Mouse (Mus musculus) thymus, postnatal 14 days (tissue): ENCODE data around the gene Rara.

ENCODE experiments used
- DNase-seq: peaks from one replicate; pipeline ENCODE4 v3.0.0; 2021

The Rara gene

DNA sequence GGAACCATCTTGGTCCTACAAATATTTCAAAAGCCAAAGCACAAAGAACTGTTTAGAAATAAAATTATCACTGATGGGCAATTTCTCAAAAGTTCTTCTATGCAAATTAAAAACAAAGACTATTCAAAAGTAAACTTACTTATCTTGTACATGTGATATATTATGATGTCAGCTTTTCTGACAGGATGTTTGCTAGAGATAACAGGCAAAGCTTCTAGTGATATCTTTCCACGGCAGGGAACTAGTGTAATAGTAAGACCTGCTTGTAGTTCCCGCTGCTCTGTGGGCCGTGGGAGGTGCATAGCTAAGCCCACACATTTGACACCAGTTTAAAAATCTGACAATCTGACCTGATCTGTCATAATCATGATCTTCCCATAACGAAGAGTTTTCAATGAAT lies 82.5 kb downstream of the Rara start:
- no peak for DNase-seq

DNA sequence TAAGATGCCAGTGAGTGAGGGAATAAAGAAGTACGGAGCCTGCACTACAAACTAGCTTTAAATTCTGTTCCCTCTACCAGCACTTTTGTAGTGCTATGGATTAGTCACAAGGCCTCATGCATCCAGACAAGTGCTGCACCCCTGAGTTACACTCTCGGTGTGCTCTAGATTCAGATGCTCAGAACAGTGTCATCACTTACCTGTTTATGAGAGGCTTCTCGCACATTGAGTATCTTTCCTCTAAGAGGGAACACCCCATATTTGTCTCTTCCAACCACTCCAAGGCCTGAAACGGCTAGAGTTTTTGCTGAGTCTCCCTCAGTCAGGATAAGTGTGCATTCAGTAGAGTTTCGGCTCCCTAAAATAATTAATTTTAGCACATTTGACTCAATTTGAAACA lies 83.1 kb downstream of the Rara start:
- DNase-seq: no peak

DNA sequence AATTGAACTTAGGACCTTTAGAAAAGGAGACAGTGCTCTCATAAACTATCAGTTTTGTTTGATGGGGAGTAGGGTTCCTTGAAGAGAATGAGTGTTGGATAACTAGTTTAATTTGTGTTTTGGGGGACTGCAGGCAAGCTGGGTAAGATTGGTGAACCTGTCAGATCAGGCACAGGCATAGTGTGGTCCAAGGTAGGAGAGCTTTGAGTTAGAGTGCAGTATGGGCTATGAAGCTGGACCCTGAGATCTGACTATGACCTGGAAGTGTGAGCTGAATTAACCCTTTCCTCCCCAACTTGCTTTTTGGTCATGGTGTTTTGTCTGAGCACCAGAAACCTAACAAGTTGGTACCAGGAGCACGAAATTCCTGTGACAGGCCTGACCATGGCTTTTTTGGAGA lies 86.2 kb downstream of the Rara start:
- DNase-seq: no peak

DNA sequence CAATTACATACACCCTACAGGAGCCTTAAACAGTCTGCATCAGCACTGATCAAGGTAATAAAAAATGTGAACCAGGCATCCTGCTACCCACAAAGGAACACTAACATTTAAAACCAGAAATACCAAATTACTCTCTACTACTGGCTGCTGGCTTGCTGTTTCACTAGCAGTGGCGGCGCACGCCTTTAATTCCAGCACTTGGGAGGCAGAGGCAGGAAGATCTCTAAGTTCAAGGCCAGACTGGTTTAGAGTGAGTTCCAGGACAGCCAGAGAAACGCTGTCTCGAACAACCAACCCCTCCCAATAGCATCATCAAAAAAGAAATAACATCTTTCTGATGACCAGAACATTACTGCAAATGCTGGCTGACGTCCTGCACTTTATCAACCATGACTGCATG lies 92.2 kb downstream of the Rara start:
- no peak for DNase-seq

DNA sequence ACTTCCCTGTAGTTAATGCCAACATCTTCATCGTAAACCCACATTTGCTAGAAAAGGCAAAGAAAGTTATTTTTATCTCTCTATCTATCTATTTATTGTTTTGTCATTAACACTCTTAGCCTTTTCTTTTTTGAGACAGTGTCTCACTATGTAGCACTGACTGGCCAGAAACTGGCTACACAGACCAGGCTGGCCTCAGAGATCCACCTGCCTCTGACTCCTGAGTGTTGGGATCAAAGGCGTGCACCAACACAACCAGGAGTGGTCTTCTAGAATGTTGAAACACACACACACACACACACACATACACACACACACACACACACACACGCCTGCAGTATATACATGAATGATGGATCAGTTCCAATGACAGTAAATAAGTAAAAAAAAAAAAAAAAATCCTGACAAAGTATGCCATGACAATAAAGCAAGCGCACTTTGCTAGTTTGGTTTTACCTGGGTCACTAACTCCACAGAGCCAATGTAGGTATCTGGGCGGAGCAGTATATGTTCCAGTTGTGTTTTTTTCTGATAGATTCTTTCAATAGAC lies 94.8 kb downstream of the Rara start:
- DNase-seq: no peak

DNA sequence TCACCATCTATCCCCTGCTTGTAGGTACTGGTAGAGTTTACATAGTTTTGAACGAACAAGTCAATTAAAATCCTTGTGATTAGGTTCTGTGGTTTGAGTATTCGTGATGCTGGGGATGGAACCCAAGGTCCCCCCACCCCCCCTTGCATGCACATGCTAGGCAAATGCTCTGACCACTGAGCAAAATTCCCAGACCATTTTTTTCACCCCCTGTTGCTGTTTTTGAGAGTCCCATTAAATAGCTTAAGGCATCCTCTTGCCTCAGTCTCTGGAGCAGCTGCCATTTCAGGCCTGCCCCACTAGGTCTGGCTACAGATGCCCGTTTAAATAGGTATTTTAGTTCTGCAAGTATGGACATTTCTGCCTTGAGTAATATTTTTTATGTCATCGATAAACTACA lies 95.5 kb downstream of the Rara start:
- no peak for DNase-seq

DNA sequence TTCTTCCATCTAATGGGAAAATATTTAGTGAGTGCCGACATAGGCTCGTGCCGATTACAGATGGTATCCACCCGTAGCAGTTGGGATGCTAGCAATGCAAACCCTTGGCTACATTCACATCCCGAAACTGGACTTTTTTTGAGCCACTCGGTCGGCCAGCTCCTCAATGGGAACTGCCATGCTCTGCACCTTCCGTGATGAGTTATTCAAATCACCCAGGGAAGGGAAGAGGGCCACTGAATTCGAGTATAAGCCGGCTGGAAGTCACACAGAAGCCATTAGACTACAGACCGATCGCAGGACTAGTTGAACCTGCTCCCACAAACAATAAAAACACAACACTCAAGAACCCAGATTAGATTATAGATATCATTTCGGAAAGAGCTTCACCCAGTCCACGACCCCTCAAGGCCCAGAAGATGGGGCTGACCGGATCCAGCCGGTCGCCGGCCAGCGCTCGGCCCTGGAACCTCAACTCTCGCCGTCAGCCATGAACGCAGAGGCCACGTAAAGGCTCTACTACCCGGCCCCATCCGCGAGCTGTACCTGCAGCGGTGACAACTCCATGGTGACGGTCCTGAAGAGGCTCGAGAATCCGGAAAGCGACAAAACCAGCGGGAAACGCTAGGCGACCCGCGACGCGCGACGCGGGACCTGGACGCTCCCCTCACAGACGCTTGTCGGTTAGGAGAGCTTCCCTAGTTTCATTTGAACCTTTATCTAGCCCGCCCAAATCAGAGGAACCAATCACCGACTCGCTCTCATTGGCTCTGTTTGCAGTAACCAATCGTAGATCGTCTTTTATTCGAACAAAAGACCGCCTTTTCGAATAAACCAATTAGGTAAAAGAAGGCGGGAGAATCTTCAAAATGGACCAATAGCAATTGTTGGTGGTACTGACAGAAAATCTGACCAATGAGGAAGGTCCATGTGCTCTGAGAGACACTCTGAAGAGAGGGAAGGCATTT lies 96.2 kb downstream of the Rara start, which contains the start of gene Top2a:
TSS of gene Top2a (minus strand) at position 690 of the 968 bp plus-strand sequence.
- peak; percentile 92 for DNase-seq
